Comparison of ENCODE assay signal across 1 mouse cellular context in the genomic region with DNA sequence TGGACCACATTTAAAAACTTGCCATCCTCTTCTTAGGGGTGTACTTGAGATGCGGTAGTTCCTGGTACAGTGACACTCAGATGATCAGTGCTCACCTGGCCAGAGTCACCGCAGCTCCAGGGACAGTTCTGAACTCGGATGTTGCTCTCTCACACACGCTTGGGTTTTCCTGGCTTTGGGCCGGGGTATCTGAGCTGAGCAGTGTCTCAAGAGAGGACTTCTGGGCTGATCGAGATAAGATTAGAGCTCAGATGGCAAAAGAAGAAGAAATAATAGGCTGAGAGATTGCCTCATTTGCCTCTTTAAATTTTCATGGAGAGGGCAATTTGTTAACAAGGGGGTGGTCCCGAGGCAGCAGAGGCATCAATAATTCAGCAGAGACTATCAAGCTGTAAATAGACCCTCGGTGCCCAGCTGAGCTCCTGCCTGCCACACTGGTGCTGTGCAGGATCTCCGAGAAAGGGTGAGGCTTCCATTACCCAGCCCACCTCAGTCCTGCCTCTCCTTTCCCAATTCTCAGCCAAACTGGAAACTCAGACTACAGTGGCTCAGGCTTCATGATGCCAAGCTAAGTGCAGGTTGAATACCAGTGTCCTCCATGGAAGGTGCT.
TF ChIP-seq lines count a peak whose summit lies in the region.

No protein-coding gene starts in this region.

TF ChIP-seq in MEL, 35 proteins besides CTCF, POLR2A, EP300 and RAD21 (continued from another document):
- no peak for TF ChIP-seq ZMIZ1 (IDR thresholded peaks at IDR 0.05; ENCODE audit: low read depth, low read length)
- TF ChIP-seq GATA1 (IDR thresholded peaks at IDR 0.05; ENCODE audit: low read depth, low read length): 0 out of 2 replicates have a peak, but pooled peaks have one; percentile 12
- no peak for TF ChIP-seq NELFE (IDR thresholded peaks at IDR 0.05; ENCODE audit: low read depth, low read length)
